In the genomic region with DNA sequence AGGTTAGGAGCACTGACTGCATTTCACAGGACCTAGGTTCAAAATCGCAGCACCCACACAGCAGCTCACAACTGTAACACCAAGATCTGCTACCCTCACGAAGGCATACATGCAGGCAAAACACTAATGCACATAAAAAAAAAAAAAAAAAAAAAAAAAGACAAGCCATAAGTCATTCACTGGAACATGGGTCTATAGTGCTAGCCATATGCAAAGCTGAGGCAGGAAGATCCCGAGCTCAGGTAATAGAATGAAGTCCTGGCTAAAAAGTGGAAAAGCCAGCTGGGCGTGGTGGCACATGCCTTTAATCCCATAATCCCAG, we compare ENCODE assay signal across 16 mouse cellular contexts. TPM values are rescaled to one million over a fixed set of nuclear protein-coding genes. Genes with fewer than 3 reads are reported as not detected.
DNase-seq lines count a peak whose midpoint lies in the region; ATAC-seq lines count a peak whose summit lies in the region.
"Had no signal": no experiment of that assay in that cellular context is flagged by ENCODE, and none has a peak within 500 bp of the region (broad histone marks: within the 10 kb centered on the region; RNA-seq: fewer than 3 reads in every experiment).

No protein-coding gene starts in this region.

- ATAC-seq in heart, embryonic 13.5 days (ENCODE audit: extremely low read depth, insufficient number of reproducible peaks, low FRiP score, low TSS enrichment): no peak
- ATAC-seq in midbrain, embryonic 14.5 days (ENCODE audit: low FRiP score, low TSS enrichment): no peak
- ATAC-seq in liver, embryonic 13.5 days (ENCODE audit: low read depth): no peak
- ATAC-seq in erythroid progenitor cell, adult 5-6 weeks (replicated peaks; ENCODE audit: low FRiP score, poor library complexity, severe bottlenecking): no peak

- intact Hi-C loops in heart, postnatal 10 days (cut with DNase I): no loop called here

- no peak overlapping the region for H3K4me3 ChIP-seq in heart, embryonic 13.5 days
- no peak overlapping the region for H3K4me3 ChIP-seq in midbrain, embryonic 10.5 days
- H3K4me3 ChIP-seq in midbrain, embryonic 14.5 days (replicated peaks; ENCODE audit: low read depth, low read length): no peak overlapping the region
- no peak overlapping the region for H3K4me3 ChIP-seq in brown adipose tissue, adult 24 weeks (ENCODE audit: insufficient read depth, low read depth, low read length)
- H3K4me3 ChIP-seq in liver, embryonic 13.5 days (replicated peaks): no peak overlapping the region
- H3K4me3 ChIP-seq: myocyte had no signal

- WGBS in heart, embryonic 13.5 days: 72% methylated on average over 4 of the region's 4 CpGs
- WGBS in midbrain, embryonic 10.5 days: 78% methylated on average over 4 of the region's 4 CpGs
- 85% methylated on average over 4 of the region's 4 CpGs for WGBS in midbrain, embryonic 14.5 days
- WGBS in liver, embryonic 13.5 days (ENCODE audit: insufficient replicate concordance): 46% methylated on average over 4 of the region's 4 CpGs

- peaks cover 59% of the 10 kb centered on the region for H3K4me1 ChIP-seq in heart, embryonic 13.5 days
- H3K4me1 ChIP-seq in midbrain, embryonic 10.5 days: peaks cover 46% of the 10 kb centered on the region
- peaks cover 16% of the 10 kb centered on the region for H3K4me1 ChIP-seq in midbrain, embryonic 14.5 days (ENCODE audit: control insufficient read depth, insufficient read depth, low read length)
- peaks cover 31% of the 10 kb centered on the region for H3K4me1 ChIP-seq in brown adipose tissue, adult 24 weeks (ENCODE audit: control insufficient read depth, insufficient read depth, insufficient read length, low read length)
- H3K4me1 ChIP-seq in liver, embryonic 13.5 days (replicated peaks): peaks cover 82% of the 10 kb centered on the region

- H3K27me3 ChIP-seq in heart, embryonic 13.5 days (replicated peaks): no peaks in the 10 kb centered on the region
- no peaks in the 10 kb centered on the region for H3K27me3 ChIP-seq in midbrain, embryonic 10.5 days (ENCODE audit: low read depth, poor library complexity, severe bottlenecking)
- no peaks in the 10 kb centered on the region for H3K27me3 ChIP-seq in midbrain, embryonic 14.5 days (ENCODE audit: control insufficient read depth, insufficient read depth, low read length)
- no peaks in the 10 kb centered on the region for H3K27me3 ChIP-seq in liver, embryonic 13.5 days

- peak overlapping the region; percentile 80 for H3K9ac ChIP-seq in heart, embryonic 13.5 days
- no peak overlapping the region for H3K9ac ChIP-seq in midbrain, embryonic 14.5 days (replicated peaks; ENCODE audit: low read length)
- H3K9ac ChIP-seq in liver, embryonic 13.5 days: peak overlapping the region; percentile 59; the same call in 1 of the 2 replicates

- DNase-seq in heart, postnatal 10 days: no peak
- no peak for DNase-seq in midbrain, embryonic 10.5 days (ENCODE audit: low spot score)
- no peak for DNase-seq in midbrain, embryonic 14.5 days
- DNase-seq in liver, embryonic 13.5 days: no peak
- DNase-seq in adrenal gland, adult 8-10 months: no peak
- DNase-seq: cerebellum, adult 8-10 months; left cerebral cortex, postnatal 4 days; lung, postnatal 4 days; retina, postnatal 1 day had no signal

- no peaks in the 10 kb centered on the region for H3K9me3 ChIP-seq in heart, embryonic 13.5 days
- H3K9me3 ChIP-seq in midbrain, embryonic 10.5 days (replicated peaks): peaks cover 6% of the 10 kb centered on the region
- no peaks in the 10 kb centered on the region for H3K9me3 ChIP-seq in midbrain, embryonic 14.5 days (ENCODE audit: control insufficient read depth, low read length)
- no peaks in the 10 kb centered on the region for H3K9me3 ChIP-seq in liver, embryonic 13.5 days (replicated peaks)

- H3K4me2 ChIP-seq in heart, embryonic 13.5 days: 0 out of 2 replicates have a peak overlapping the region, but pooled peaks have one; percentile 75
- no peak overlapping the region for H3K4me2 ChIP-seq in midbrain, embryonic 14.5 days (ENCODE audit: low read length)
- peak overlapping the region; percentile 64 for H3K4me2 ChIP-seq in liver, embryonic 13.5 days

- H3K36me3 ChIP-seq in heart, embryonic 13.5 days: peaks cover 52% of the 10 kb centered on the region
- peaks cover 49% of the 10 kb centered on the region for H3K36me3 ChIP-seq in midbrain, embryonic 10.5 days
- peaks cover 22% of the 10 kb centered on the region for H3K36me3 ChIP-seq in midbrain, embryonic 14.5 days (ENCODE audit: control insufficient read depth, insufficient read depth, low read length)
- H3K36me3 ChIP-seq in liver, embryonic 13.5 days: peaks cover 56% of the 10 kb centered on the region

- peak overlapping the region; percentile 69 for H3K27ac ChIP-seq in heart, embryonic 13.5 days (replicated peaks)
- H3K27ac ChIP-seq in midbrain, embryonic 10.5 days (replicated peaks): peak overlapping the region; percentile 80; the same call in 1 of the 2 replicates
- H3K27ac ChIP-seq in midbrain, embryonic 14.5 days (replicated peaks; ENCODE audit: low read depth, low read length): no peak overlapping the region
- peak overlapping the region; percentile 90 for H3K27ac ChIP-seq in brown adipose tissue, adult 24 weeks (replicated peaks; ENCODE audit: low read depth, low read length)
- peak overlapping the region; percentile 82 for H3K27ac ChIP-seq in liver, embryonic 13.5 days

RNA-seq across cellular contexts. Expression of gene Apoe, which starts 0.8 kb away (rescaled TPM):
- polyA plus RNA-seq in heart, embryonic 13.5 days (2015; fragmentation: Nextera tagmentation; extraction: Ambion mirVana): 480 and 561 TPM in 2 replicates
- total RNA-seq in heart, postnatal 10 days (2021): 100 to 1,000 TPM; 268 to 276 TPM
- 166 and 199 TPM in 2 replicates for polyA plus RNA-seq in midbrain, embryonic 10.5 days (2016; fragmentation: Nextera tagmentation; extraction: Ambion mirVana)
- 163 and 265 TPM in 2 replicates for polyA plus RNA-seq in midbrain, embryonic 14.5 days (2014; fragmentation: Nextera tagmentation; extraction: Ambion mirVana)
- polyA plus RNA-seq in brown adipose tissue, adult 24 weeks (2012; ENCODE audit: insufficient read depth, insufficient read length, missing spikeins): 777 and 1,675 TPM in 2 replicates
- 1,390 and 1,411 TPM in 2 replicates for polyA plus RNA-seq in liver, embryonic 13.5 days (2015; fragmentation: Nextera tagmentation; extraction: Ambion mirVana)
- total RNA-seq in erythroid progenitor cell, adult 5-6 weeks (2015; ENCODE audit: low replicate concordance): 49.9 and 66.0 TPM in 2 replicates
- 260 and 282 TPM in 2 replicates for total RNA-seq in erythroid progenitor cell, adult 5-6 weeks (2017; ENCODE audit: low replicate concordance)
- total RNA-seq in adrenal gland, adult 8-10 months (2022): 1,000 to 10,000 TPM in 3 of 4 experiments, 100 to 1,000 TPM in 1; 996 to 1,300 (median 1,120) TPM

RNA-seq across cellular contexts. Expression of gene Apoc1, which starts 7.3 kb away (rescaled TPM):
- polyA plus RNA-seq in heart, embryonic 13.5 days (2015; fragmentation: Nextera tagmentation; extraction: Ambion mirVana): 8.8 and 13.9 TPM in 2 replicates
- 10 to 100 TPM in 1 of 2 experiments, 1 to 10 TPM in 1; 5.2 to 14.7 TPM for total RNA-seq in heart, postnatal 10 days (2021)
- polyA plus RNA-seq in midbrain, embryonic 10.5 days (2016; fragmentation: Nextera tagmentation; extraction: Ambion mirVana): 1.7 and 1.9 TPM in 2 replicates
- 1.7 and 2.0 TPM in 2 replicates for polyA plus RNA-seq in midbrain, embryonic 14.5 days (2014; fragmentation: Nextera tagmentation; extraction: Ambion mirVana)
- 1,406 and 1,867 TPM in 2 replicates for polyA plus RNA-seq in brown adipose tissue, adult 24 weeks (2012; ENCODE audit: insufficient read depth, insufficient read length, missing spikeins)
- 247 and 261 TPM in 2 replicates for polyA plus RNA-seq in liver, embryonic 13.5 days (2015; fragmentation: Nextera tagmentation; extraction: Ambion mirVana)
- total RNA-seq in erythroid progenitor cell, adult 5-6 weeks (2015; ENCODE audit: low replicate concordance): 28.1 TPM in 1 of 2 replicates, not detected in the other
- total RNA-seq in erythroid progenitor cell, adult 5-6 weeks (2017; ENCODE audit: low replicate concordance): not detected in 2 replicates
- 100 to 1,000 TPM in 2 of 4 experiments, 10 to 100 TPM in 2; 11.6 to 554 (median 210) TPM for total RNA-seq in adrenal gland, adult 8-10 months (2022)
- total RNA-seq: hematopoietic stem cell, adult 5-6 weeks had no signal
- polyA plus RNA-seq: myocyte had no signal

RNA-seq across cellular contexts. Expression of gene Tomm40, which starts 15.4 kb away (rescaled TPM):
- polyA plus RNA-seq in heart, embryonic 13.5 days (2015; fragmentation: Nextera tagmentation; extraction: Ambion mirVana): 128 and 146 TPM in 2 replicates
- 100 to 1,000 TPM; 129 to 131 TPM for total RNA-seq in heart, postnatal 10 days (2021)
- polyA plus RNA-seq in midbrain, embryonic 10.5 days (2016; fragmentation: Nextera tagmentation; extraction: Ambion mirVana): 189 and 210 TPM in 2 replicates
- 120 and 121 TPM in 2 replicates for polyA plus RNA-seq in midbrain, embryonic 14.5 days (2014; fragmentation: Nextera tagmentation; extraction: Ambion mirVana)
- 64.2 and 86.3 TPM in 2 replicates for polyA plus RNA-seq in brown adipose tissue, adult 24 weeks (2012; ENCODE audit: insufficient read depth, insufficient read length, missing spikeins)
- polyA plus RNA-seq in liver, embryonic 13.5 days (2015; fragmentation: Nextera tagmentation; extraction: Ambion mirVana): 125 and 138 TPM in 2 replicates
- 14.7 and 16.9 TPM in 2 replicates for total RNA-seq in erythroid progenitor cell, adult 5-6 weeks (2015; ENCODE audit: low replicate concordance)
- total RNA-seq in erythroid progenitor cell, adult 5-6 weeks (2017; ENCODE audit: low replicate concordance): 8.9 and 10.4 TPM in 2 replicates
- 100 to 1,000 TPM; 119 to 134 (median 125) TPM for total RNA-seq in adrenal gland, adult 8-10 months (2022)

RNA-seq across cellular contexts. Expression of gene Apoc4, which starts 18.5 kb away (rescaled TPM):
- polyA plus RNA-seq in heart, embryonic 13.5 days (2015; fragmentation: Nextera tagmentation; extraction: Ambion mirVana): 0.84 and 3.7 TPM in 2 replicates
- total RNA-seq in heart, postnatal 10 days (2021): not detected
- not detected in 2 replicates for polyA plus RNA-seq in midbrain, embryonic 10.5 days (2016; fragmentation: Nextera tagmentation; extraction: Ambion mirVana)
- polyA plus RNA-seq in midbrain, embryonic 14.5 days (2014; fragmentation: Nextera tagmentation; extraction: Ambion mirVana): not detected in 2 replicates
- polyA plus RNA-seq in brown adipose tissue, adult 24 weeks (2012; ENCODE audit: insufficient read depth, insufficient read length, missing spikeins): not detected in 2 replicates
- polyA plus RNA-seq in liver, embryonic 13.5 days (2015; fragmentation: Nextera tagmentation; extraction: Ambion mirVana): 58.3 and 74.0 TPM in 2 replicates
- not detected in 2 replicates for total RNA-seq in erythroid progenitor cell, adult 5-6 weeks (2015; ENCODE audit: low replicate concordance)
- not detected in 2 replicates for total RNA-seq in erythroid progenitor cell, adult 5-6 weeks (2017; ENCODE audit: low replicate concordance)
- total RNA-seq in adrenal gland, adult 8-10 months (2022): 100 to 1,000 TPM in 2 of 4 experiments, 10 to 100 TPM in 2; 48.6 to 249 (median 89.6) TPM
- total RNA-seq: hematopoietic stem cell, adult 5-6 weeks; layer of hippocampus, adult 18-20 months; left cerebral cortex, postnatal 4 days had no signal
- polyA plus RNA-seq: embryonic facial prominence, embryonic 14.5 days; myocyte had no signal

RNA-seq across cellular contexts. Expression of gene Gm44805, which starts 18.6 kb away (rescaled TPM):
- polyA plus RNA-seq in heart, embryonic 13.5 days (2015; fragmentation: Nextera tagmentation; extraction: Ambion mirVana): 2.9 TPM in 1 of 2 replicates, not detected in the other
- total RNA-seq in heart, postnatal 10 days (2021): not detected
- polyA plus RNA-seq in midbrain, embryonic 10.5 days (2016; fragmentation: Nextera tagmentation; extraction: Ambion mirVana): not detected in 2 replicates
- not detected in 2 replicates for polyA plus RNA-seq in midbrain, embryonic 14.5 days (2014; fragmentation: Nextera tagmentation; extraction: Ambion mirVana)
- polyA plus RNA-seq in brown adipose tissue, adult 24 weeks (2012; ENCODE audit: insufficient read depth, insufficient read length, missing spikeins): not detected in 2 replicates
- polyA plus RNA-seq in liver, embryonic 13.5 days (2015; fragmentation: Nextera tagmentation; extraction: Ambion mirVana): 5.6 and 7.5 TPM in 2 replicates
- total RNA-seq in erythroid progenitor cell, adult 5-6 weeks (2015; ENCODE audit: low replicate concordance): not detected in 2 replicates
- total RNA-seq in erythroid progenitor cell, adult 5-6 weeks (2017; ENCODE audit: low replicate concordance): not detected in 2 replicates
- total RNA-seq in adrenal gland, adult 8-10 months (2022): 1 to 10 TPM in 2 of 4 experiments, under 1 TPM in 1, not detected in 1; 0.54 to 3.0 (median 1.9) TPM
- total RNA-seq: hematopoietic stem cell, adult 5-6 weeks; layer of hippocampus, adult 18-20 months; left cerebral cortex, postnatal 4 days had no signal
- polyA plus RNA-seq: embryonic facial prominence, embryonic 14.5 days; myocyte had no signal

Comparison
In these comparisons a context has a peak if more than half of its experiments do, and no peak if none do; other contexts are left out.
1. RNA of gene Apoc1, which starts 7.3 kb away (polyA plus RNA-seq): 1,406 to 1,867 TPM in brown adipose tissue, adult 24 weeks and 247 to 261 TPM in liver, embryonic 13.5 days; 8.8 to 13.9 TPM in heart, embryonic 13.5 days, 1.7 to 1.9 TPM in midbrain, embryonic 10.5 days and 1.7 to 2.0 TPM in midbrain, embryonic 14.5 days; every median in the first group is over 10 times any median in the second.